Mouse (Mus musculus): ENCODE results near the gene Tssk4. TPM values are rescaled to one million over a fixed set of nuclear protein-coding genes. Genes with fewer than 3 reads are reported as not detected.

Gene Tssk4
- total RNA-seq, 2 experiments from 2014 or later: 0.26 to 1.4 TPM

GRCm38 (mm10) chr14:55642679-55643059, 7.3 kb upstream of the Tssk4 start:
- no peak for ATAC-seq (ENCODE audit: poor library complexity, severe bottlenecking)

DNA sequence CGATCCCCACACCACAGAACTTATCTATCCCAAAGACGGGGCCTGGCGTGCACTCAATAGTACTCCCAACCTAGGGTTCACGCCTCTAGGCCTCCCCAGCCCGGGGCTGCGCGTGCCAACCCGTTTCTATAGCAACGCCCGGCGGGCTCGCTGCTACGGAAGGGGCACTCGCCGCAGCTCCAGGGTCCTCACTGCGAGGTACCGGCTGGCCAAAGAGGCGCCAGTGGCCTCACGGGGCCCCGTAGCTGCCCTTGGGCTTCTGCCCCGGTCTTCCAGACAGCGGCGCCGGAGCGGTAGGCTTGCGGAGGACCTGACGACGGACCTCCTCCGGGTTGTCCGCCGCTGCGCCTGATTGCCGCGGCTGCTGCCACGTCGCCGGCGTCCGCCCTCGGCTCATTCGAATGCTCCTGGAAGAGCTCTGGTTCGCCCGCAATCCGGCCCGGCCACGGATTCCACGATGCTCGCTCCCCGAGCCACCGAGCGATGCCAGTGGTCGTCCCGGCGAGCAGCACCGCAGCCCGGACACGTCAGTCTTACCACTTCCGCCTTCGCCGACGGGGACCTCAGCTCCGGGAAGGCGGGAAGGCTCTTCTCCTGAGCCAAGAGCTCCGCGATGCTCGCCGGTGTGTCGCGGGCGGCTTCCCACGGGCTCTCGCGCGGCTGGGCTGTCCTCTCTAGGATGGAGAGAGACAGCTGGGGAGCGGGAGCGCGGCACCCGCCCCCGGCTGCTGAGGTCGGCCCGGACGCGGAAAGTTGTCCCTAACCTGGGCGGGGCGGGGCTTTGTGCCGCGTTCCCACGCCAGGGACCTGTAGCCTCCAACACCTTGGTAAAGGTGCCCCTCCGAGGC, 6.7 kb upstream of the Tssk4 start, which contains the start of gene Tm9sf1:
Gene Tm9sf1, minus strand, starts transcription at position 747 of the 848 bp plus-strand sequence.
- peak; percentile 90 for ATAC-seq (ENCODE audit: poor library complexity, severe bottlenecking)

DNA sequence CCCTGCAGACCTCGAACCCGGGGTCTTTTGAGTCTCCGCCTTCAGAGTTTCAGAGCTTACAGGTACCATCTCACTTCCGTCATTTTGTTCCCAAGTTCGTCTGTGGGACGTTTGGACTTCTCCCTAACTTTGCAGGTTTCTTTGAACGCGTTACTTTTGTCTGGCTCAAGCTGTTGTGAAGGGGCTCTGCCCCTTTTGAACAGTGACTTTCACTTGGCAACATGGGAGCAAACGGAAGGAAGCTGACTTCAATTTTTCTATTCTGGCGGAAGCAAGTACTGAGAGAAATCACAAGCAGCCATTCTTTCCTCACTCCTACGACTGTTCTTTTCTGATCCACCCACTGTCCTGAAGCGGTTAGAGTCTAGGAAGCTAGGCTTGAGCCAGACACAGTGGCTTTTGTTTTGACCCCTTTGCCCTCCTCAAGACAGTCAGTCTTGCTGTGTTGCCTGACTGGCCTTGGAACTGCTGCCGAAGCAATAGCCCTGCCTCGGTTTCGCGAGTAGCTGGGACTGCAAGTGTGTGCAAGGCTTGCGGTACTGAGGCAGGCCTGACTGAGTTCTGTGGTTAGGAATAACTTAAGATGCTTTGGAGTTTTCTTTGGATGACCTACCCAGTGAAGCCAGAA, 5.6 kb upstream of the Tssk4 start:
- no peak for ATAC-seq (ENCODE audit: poor library complexity, severe bottlenecking)

- no peak for ATAC-seq (ENCODE audit: poor library complexity, severe bottlenecking)
Measured at GRCm38 (mm10) chr14:55651528-55651927, 1.5 kb downstream of the Tssk4 start.

DNA sequence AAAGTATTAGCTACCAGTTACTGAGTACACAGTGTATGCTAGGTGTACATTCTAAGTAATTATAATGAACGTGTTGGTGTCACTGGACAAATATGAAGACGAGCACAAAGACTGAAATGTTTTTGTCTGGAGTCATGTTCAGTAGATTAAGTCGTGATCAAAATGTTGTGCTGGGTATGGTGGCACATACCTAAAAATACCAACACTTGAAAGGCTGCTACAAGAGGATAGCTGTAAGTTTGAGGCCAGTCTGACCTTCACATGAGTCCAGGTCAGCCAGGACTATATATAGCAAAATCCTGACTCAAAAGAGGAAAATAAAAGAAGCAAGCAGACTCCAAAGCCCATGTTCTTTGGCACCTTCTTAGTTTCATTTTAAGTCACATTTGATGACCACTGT, 7.0 kb downstream of the Tssk4 start:
- no peak for ATAC-seq (ENCODE audit: poor library complexity, severe bottlenecking)

- ATAC-seq (ENCODE audit: poor library complexity, severe bottlenecking): no peak
Measured at GRCm38 (mm10) chr14:55658011-55658410, 8.0 kb downstream of the Tssk4 start.

- ATAC-seq (ENCODE audit: poor library complexity, severe bottlenecking): peak; percentile 94
Measured at GRCm38 (mm10) chr14:55659960-55660573, 10.1 kb downstream of the Tssk4 start, which contains the start of gene Mdp1. Mdp1 (minus strand) TSS chr14:55660508.

GRCm38 (mm10) chr14:55660636-55661035, 10.7 kb downstream of the Tssk4 start:
- ATAC-seq (ENCODE audit: poor library complexity, severe bottlenecking): no peak

DNA sequence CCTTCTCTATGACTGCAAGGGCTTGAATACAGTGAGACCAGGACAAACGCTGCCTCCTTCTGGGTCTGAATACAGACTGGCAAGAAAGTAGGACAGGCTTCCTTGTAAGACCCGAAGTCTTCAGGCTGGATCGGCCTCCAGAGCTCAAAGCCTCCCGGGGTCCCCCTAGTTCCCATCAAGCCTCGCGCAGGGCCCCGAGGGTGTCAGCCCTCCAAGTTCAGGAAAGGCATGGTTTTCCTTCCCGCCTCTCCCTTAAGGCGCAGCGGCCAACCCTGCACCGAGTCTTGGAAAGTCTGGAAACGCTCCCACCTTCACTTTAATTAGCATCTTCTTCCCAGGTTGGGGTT, 21.5 kb downstream of the Tssk4 start:
- peak; percentile 2; the same call in 1 of the 2 replicates for ATAC-seq (ENCODE audit: poor library complexity, severe bottlenecking)

GRCm38 (mm10) chr14:55671833-55672740, 22.1 kb downstream of the Tssk4 start, which contains the start of the genes Gmpr2 and Nedd8:
Gmpr2 (plus strand) TSS chr14:55671941.
Nedd8 (minus strand) TSS chr14:55672124.
- ATAC-seq (ENCODE audit: poor library complexity, severe bottlenecking): peak; percentile 99

DNA sequence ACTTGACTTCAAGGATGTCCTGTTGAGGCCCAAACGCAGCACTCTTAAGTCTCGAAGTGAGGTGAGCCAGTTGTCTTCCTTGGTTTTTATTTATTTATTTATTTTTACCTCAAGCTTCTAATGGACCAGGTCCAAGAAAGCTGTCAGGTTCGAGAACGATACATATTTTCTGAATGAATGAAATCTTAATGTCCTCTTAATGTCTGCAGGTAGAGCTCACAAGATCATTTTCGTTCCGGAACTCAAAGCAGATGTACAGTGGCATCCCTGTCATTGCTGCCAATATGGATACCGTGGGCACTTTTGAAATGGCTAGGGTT, 22.7 kb downstream of the Tssk4 start:
- ATAC-seq (ENCODE audit: poor library complexity, severe bottlenecking): no peak

- no peak for ATAC-seq (ENCODE audit: poor library complexity, severe bottlenecking)
Measured at GRCm38 (mm10) chr14:55677615-55678014, 27.6 kb downstream of the Tssk4 start.

DNA sequence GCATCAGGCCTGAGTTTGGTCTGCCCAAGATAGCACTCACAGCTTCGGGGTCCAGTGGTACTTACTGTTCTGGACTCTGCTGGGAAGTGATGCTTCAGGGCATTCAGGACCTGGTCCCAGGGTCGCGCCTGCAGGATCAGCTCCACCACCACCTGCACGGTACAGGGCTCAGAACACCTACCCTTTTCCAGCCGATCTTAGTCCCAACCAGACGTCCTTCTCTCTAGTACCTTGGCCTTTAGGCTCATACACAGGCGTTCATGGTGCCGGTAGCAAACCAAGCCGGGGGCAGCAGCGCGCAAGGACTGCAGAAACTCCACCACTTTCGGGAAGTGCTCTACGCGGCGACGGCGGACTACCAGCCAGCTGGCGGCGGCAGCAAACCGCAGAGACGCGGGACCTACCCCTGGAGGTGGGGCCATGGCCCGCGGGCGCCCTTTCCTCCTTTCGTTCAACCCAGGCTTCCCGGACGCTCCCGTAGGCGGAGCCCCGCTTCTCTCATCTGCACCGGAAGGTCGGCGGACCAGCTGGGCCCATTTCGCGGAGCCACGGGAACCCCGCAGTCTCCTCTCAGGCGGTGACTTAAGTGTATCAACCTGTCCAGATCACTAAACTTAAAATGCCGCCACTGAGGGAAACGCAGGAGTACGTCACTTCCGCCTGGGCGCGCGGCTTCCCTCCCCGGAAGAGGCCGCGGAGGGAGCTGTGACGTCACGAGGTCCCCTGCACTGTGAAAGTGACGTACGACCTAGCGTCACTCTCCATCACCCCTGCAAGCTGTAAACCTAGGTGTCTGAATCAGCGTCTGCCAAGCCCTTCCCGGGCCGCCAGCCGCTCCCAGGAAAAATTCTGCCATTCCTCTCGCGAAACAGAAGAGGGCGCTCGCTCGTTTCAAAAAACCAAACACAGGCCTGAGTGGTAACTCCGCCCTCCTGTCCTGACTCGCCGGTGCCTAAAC, 31.5 kb downstream of the Tssk4 start, which contains the start of gene Tinf2:
Gene Tinf2, minus strand, starts transcription at position 661 of the 958 bp plus-strand sequence.
- peak; percentile 91 for ATAC-seq (ENCODE audit: poor library complexity, severe bottlenecking)

DNA sequence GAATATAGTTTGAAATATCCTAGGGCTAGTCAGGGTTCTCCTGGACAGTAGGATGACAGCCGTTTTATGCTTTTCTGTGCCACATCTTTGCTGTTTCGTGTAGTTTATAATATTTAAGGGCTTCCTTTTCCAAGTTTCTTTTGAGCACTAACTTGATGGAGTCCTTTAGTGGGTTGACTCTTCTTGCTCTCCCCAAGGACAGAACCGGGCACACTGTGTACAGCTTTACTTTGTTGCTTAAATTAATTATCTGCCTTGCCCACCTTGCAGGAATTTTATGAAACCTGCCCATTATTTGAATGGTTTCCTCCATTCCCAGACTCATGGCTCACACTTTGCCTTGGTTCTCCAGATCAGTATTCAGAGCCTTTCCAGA, 32.1 kb downstream of the Tssk4 start:
- ATAC-seq (ENCODE audit: poor library complexity, severe bottlenecking): no peak

- ATAC-seq (ENCODE audit: poor library complexity, severe bottlenecking): no peak
Measured at GRCm38 (mm10) chr14:55689433-55689832, 39.4 kb downstream of the Tssk4 start.

GRCm38 (mm10) chr14:55697226-55697625, 47.2 kb downstream of the Tssk4 start:
- ATAC-seq (ENCODE audit: poor library complexity, severe bottlenecking): peak; percentile 96

DNA sequence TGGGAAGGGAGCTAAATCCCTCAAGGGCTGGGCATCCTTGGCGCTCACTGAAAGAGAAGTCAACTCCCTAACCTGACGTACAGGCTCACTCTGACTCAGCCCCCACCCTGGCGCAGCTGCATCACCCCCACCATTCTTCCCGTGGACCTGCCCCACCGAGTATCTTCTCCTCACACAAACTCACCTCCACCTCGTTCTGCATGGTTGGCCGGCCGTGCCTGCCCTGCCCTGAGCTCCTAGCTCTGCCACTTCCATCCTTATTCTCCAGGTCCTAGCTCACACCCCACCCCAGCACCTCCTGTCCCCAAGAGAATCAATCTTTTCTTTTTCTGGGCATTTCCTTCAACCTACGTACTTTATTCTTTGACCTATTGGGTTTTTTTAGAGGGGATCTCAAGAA, 51.1 kb downstream of the Tssk4 start:
- no peak for ATAC-seq (ENCODE audit: poor library complexity, severe bottlenecking)

Data from megakaryocyte, adult 5-6 weeks (primary cell).